Mouse (Mus musculus) brain, embryonic 14.5 days (tissue): ENCODE results near the gene Vopp1. TPM values are rescaled to one million over a fixed set of nuclear protein-coding genes. Genes with fewer than 3 reads are reported as not detected.

Experiments used
- DNase-seq: peaks from one replicate; pipeline ENCODE4 v3.0.0-alpha.2; 2011; ENCODE audit warnings: low read depth
- CTCF ChIP-seq: fragments of 200-500 bp; IDR thresholded peaks from 2 replicates; pipeline ENCODE4 v1.5.1; 2012; ENCODE audit warnings: inconsistent platforms, mild to moderate bottlenecking, moderate library complexity, borderline replicate concordance; ENCODE audit not compliant: insufficient read depth, insufficient read length; ENCODE audit errors: extremely low read depth
- POLR2A ChIP-seq: fragments of 200-500 bp; IDR thresholded peaks from 2 replicates; pipeline ENCODE4 v1.6.1; 2012; ENCODE audit warnings: mild to moderate bottlenecking, inconsistent platforms, borderline replicate concordance; ENCODE audit not compliant: poor library complexity, insufficient read depth, insufficient read length, severe bottlenecking; ENCODE audit errors: extremely low read depth
- polyA plus RNA-seq: library from polyadenylated mRNA; depleted of rRNA; stranded (reverse); fragments of >200 nt; gene quantifications from 2 replicates; pipeline ENCODE4 v1.2.3, GENCODE M21; 2012

The Vopp1 gene
- polyA plus RNA-seq, 1 experiment: 160 TPM

DNA sequence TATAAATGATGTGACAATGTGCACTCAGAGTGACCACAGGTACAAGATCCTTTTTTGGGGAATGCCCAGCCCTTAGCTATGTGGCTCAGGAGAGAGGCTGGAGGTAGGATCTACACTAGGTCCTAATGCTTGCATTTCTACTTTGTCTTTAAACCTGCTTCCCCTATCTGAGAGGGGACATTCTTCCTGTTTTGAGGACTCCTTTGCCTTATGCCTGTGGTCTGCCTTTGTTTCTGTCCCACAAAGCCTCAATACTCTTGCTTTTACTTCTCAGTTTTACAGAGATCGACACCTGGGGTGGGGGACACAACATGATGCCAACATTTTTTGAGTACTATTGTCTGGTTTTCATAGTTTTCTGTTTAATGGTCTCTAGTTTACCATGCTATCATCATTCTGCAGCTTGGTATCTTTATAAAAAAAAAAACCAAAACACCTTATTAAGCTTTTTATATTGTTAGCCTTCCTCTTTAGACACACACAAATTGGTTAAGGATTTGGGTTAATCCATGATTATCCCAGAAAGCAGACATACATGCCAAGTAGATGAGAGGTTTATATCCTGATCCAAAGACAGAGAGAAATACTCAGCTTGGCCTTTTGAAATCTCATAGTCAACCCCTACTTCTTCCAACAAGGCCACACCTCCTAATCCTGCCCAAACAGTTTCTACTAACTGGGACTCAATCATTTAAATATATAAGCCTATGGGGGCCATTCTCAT is 54.3 kb downstream of the Vopp1 start:
- no peak for TF ChIP-seq CTCF
- no peak for TF ChIP-seq POLR2A
- DNase-seq: no peak

DNA sequence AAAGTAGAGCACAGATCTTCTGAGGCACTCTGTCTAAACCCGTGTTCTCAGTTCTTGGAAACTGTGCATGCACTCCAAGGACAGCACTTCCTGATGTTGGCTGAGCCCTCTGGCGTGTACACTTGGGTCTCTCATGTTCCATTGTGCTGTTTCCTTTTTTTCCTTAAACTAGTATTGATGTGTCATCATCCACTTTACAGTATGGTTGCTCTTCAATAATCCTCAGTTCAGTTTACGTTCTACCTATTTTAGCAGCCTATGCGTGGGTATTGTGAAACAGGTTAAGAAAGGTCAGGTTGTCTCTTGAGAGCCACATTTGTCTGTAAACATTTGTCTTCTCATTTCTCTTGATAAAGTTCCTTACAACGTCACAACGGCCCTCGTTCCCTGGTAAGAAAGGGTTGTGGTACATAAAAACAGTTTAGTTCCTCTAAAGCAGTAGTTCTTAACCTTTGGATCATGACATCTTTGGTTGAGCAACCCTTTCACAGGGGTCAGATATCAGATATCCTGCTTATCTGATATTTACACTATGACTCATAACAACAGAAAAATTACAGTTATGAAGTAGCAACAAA is 55.9 kb downstream of the Vopp1 start:
- TF ChIP-seq POLR2A (no peak), CTCF (no peak)
- no peak for DNase-seq

DNA sequence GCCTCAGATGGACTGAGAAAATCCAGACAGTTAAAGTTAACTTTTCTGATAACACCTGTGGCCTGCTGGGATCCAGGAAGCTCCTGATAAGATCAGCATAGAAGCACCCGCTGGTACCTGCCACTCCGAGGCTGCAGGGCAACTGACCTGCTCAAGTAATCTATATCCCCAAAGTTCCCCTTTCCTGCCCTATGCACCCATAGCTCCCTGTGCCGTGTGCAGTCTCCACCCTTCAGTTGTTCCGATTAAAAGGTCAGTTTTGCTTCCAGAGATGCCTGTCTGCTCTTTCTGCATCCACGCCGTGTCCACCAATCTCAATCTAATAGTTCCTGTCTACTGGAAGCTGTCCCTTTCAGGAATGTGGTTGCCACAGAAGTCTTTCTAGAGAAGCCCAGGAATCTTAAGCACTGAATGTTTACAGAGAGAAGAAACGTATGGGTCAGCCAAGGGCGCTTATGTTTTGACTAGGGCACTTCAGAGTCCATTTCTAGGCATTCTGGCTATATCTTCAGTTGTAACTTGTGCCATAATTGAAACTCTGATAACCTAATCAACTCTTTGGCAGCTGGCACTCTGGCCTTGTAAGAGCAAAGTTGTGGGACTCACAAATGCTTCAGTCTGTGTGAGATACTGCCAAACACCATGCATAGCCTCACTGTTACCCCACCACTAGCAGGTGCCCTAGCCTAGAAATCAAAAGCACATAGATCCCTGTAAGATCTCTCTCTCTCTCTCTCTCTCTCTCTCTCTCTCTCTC is 57.7 kb downstream of the Vopp1 start:
- TF ChIP-seq CTCF (no peak), POLR2A (no peak)
- DNase-seq: no peak

DNA sequence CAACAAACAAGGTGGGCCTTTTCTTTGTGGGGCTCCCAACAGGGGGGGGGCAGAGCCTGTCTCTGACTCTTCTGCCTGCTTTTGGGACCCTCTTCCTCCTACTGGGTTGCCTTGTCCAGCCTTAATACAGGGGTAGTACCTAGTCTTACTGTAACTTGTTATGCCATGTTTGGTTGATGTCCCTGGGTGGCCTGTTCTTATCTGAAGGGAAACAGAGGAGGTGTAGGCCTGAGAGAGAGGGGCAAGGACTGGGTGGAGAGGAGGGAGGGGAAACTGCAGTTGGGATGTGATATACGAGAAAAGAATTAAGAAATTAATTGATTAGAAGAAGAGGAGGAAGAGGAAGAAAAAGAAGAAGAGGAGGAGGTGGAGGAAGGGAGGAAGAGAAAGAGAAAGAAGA is 58.7 kb downstream of the Vopp1 start:
- no peak for DNase-seq
- TF ChIP-seq CTCF: no peak
- no peak for TF ChIP-seq POLR2A

DNA sequence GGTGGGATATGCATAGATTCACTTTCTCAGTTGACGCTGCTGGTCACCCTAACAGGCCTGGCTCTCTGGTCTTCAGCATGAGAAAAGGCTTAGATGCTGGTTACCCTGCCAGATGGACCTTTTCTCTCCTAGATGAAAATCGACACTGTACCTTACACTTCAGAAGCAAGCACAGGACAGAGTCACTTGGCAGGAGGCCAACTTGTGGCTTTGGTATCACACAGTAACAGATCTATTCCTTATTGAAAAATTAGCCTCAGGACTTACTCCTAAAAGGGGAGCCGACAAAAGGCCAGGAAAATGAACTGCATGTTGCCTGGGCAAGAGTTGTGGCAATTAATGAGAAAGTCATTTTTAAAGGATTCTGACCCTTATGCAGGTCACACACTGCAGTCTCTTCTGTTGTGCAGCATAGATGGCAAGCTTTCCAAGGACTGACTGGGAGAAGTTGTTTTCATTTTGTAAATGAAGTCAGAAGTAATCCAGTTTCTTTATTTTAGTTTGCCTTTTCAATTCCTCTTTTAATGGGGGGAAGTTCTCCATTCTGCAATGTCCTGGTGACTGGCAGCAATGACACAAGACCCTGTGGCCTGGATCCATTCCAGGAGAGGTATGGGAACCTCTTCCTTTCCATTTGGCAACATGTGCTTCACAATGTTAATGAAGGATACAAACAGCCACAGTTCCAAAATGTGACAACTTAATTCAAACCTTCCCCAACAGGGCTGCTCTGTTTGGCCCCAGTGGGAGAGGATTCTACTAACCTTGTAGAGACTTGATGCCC is 59.7 kb downstream of the Vopp1 start:
- DNase-seq: peak; percentile 41
- no peak for TF ChIP-seq POLR2A
- TF ChIP-seq CTCF: no peak

DNA sequence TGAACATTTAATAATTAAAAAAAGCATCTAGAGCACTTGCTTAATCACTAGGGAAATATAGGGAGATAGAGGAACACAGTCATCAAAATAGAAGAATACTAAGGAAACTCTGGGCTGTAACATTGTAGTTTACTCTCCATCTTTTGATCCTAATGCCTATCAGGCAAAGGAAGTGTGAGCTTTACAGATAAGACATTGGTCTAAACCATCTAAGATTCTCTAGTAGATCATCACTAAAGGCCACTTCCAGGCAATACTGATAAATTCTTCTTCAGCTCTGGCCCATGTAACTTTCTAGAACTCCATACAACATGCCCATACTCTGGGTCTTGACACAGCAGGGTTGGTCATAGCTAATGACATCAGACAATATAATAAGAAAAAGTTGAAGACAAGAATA is 61.9 kb downstream of the Vopp1 start:
- TF ChIP-seq POLR2A (no peak), CTCF (no peak)
- DNase-seq: no peak

DNA sequence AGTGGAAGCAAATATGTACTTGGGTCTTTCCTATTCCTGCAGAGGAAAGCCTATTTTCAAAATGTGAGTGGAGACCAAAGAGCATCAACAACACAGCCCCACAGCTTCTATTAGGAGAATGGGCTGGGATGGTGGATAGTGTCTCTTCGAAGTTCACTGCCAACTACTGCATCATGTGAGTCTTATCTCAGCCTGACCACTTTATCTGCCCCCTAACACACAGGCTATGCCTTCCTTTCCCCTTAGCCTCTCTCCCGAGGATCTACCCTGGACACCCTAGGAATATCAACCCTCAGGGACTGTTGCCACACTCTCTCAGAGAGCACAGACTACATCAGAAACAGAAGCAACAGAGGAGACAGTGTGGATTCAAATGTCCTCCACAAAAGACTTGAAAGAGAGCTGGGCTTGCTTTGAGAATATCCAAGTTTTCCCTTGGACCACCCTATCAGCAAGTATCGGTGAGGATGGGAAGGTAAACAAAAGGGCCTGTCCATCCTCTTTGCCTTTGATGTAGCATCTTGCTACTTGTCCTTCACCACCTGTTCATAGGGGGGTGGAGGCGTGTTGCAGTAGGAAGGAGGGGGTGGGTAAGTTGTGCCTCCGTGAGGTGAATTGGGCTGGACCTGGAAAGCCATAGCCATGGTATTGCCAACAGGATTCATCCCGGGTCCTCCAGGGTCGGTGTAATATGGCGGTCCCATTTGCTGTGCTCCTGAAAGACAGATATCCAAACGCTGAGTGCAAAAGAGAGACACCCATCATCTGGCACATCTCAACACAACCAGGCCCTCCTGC is 70.8 kb downstream of the Vopp1 start:
- no peak for TF ChIP-seq POLR2A
- TF ChIP-seq CTCF: no peak
- DNase-seq: no peak

DNA sequence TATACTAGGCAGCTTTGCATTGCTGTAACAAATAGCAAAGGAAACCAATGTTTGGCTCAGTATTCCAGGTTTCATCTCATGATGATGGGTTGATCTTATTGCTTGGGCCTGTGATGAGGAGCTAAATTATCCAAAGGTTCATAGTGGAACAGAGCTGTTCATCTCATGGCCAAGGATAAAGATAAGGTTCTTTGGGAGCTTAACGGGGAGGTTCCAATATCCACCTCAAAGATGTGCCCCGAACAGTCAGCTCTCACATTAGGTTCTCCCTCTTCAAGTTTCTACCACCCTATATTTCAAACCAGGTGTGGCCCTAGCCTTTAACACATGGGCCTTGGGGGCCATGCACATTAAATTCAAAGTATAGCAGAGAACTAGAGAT is 79.2 kb downstream of the Vopp1 start:
- no peak for TF ChIP-seq CTCF
- DNase-seq: no peak

DNA sequence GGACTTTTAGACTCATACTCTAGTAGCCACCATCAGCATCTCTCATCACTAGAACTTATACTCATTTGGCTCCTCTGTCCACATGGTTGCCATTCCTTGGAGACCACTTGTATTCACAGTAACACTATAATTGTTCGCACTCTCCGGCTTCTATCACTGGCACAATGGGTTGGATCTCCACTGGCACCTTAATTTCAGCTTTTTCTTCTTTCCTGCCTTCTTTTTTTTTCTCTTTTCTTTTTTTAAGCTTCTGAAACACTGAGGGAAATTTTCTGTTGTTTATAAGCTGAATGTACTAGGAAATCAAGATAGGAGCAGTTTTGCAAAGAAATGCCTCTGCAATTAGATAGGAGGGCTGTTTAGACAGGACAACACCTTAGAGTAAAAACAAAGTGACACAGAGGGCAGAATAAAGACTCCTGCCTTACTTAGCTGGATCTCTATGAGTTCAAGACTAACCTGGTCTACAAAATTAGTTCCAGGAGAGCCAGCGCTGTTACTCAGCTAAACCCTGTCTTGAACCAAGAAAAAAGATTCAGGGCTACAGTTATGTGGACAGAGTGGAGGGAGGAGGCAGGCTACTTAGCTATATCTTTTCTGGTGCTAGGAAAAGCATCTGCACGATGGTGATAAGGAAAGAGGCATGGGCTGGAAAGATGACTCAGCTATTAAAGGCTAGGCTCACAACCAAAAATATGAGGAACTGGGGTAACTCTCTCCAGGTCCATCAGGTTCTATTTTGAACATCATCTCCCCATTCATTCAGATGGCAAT is 79.8 kb downstream of the Vopp1 start:
- TF ChIP-seq POLR2A (no peak), CTCF (no peak)
- no peak for DNase-seq

DNA sequence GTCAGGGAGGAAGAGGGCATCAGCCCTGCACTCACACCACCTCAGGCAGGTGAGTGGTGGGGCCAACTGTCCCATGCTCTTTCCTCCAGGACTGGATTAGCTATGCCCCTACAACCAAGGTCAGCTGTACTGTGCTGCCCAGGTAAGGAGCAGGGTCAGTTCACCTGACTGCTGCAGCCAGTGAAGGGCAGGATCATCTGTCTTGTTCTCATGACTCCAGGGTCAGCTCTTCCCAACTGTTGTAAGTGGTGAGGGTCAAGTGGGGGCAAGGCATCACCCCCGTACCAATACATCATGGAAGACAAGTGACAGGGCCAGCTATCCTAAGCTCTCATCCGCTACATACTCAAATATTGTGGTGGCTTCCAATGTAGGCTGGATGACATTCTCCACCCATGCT is 80.8 kb downstream of the Vopp1 start:
- DNase-seq: no peak
- no peak for TF ChIP-seq CTCF
- TF ChIP-seq POLR2A: no peak
